Mouse (Mus musculus) MEL (cell line): ENCODE measurements at regions not wholly inside any gene's neighbourhood (a gene's known extent, or its start where the extent isn't known, plus 50 kb on each side); places are given as distances from the start of the nearest gene placed in this dataset.

Experiments used
- DNase-seq: peaks from one replicate; pipeline ENCODE4 v3.0.0; 2011; ENCODE audit warnings: low read depth, low spot score
- H3K27ac ChIP-seq: 2 replicates; pipeline ENCODE4 v1.5.1; 2012; ENCODE audit warnings: low read depth, mild to moderate bottlenecking, control low read depth, low read length, moderate library complexity; ENCODE audit not compliant: control insufficient read depth
- H3K27me3 ChIP-seq, 2 experiments: fragments of 150-350 bp in 1 of 2; sonication (generic) in 1 of 2; 2 replicates each; pipeline ENCODE4 v1.6.1; 2012; ENCODE audit warnings: low read length in 2 of 2, mild to moderate bottlenecking in 2 of 2, improper control_type of control experiment in 1 of 2, moderate library complexity in 1 of 2; ENCODE audit not compliant: insufficient read depth in 2 of 2, control insufficient read depth in 1 of 2
- H3K36me3 ChIP-seq, 2 experiments: 2 replicates each; pipeline ENCODE4 v1.6.1; 2012 to 2014; ENCODE audit warnings: low read length in 2 of 2, improper control_type of control experiment in 1 of 2, inconsistent platforms in 1 of 2, mild to moderate bottlenecking in 1 of 2; ENCODE audit not compliant: insufficient read depth in 2 of 2, control insufficient read depth in 1 of 2
- H3K4me1 ChIP-seq, 2 experiments: fragments of 150-350 bp in 1 of 2; sonication (generic) in 1 of 2; 2 replicates each; pipeline ENCODE4 v1.6.1; 2012; ENCODE audit warnings: low read length in 2 of 2, improper control_type of control experiment in 1 of 2, mild to moderate bottlenecking in 1 of 2; ENCODE audit not compliant: insufficient read depth in 2 of 2, control insufficient read depth in 1 of 2
- H3K4me3 ChIP-seq, 2 experiments: fragments of 150-350 bp in 1 of 2; sonication (generic) in 1 of 2; 2 replicates each; pipeline ENCODE4 v1.5.1; 2012; ENCODE audit warnings: low read depth in 2 of 2, low read length in 2 of 2, mild to moderate bottlenecking in 2 of 2, moderate library complexity in 2 of 2, control low read depth in 1 of 2, improper control_type of control experiment in 1 of 2; ENCODE audit not compliant: control insufficient read depth in 1 of 2, insufficient read depth in 1 of 2
- H3K79me2 ChIP-seq: 2 replicates; pipeline ENCODE4 v1.6.1; 2012; ENCODE audit warnings: mild to moderate bottlenecking, low read length, moderate library complexity; ENCODE audit not compliant: control insufficient read depth, poor library complexity, insufficient read depth
- H3K9ac ChIP-seq: 2 replicates; pipeline ENCODE4 v1.6.1; 2012; ENCODE audit warnings: low read depth, mild to moderate bottlenecking, control low read depth, low read length, moderate library complexity; ENCODE audit not compliant: control insufficient read depth, poor library complexity, severe bottlenecking
- H3K9me3 ChIP-seq: fragments of 150-350 bp; sonication (generic); replicated peaks from 2 replicates; pipeline ENCODE4 v1.6.1; 2012; ENCODE audit warnings: mild to moderate bottlenecking, low read length, improper control_type of control experiment, moderate library complexity; ENCODE audit not compliant: insufficient read depth
- CHD2 ChIP-seq: IDR thresholded peaks from 2 replicates; pipeline ENCODE4 v1.6.1; 2011; ENCODE audit warnings: low read length, improper control_type of control experiment
- CTCF ChIP-seq, 3 experiments: IDR thresholded peaks in 2 of 3; conservative IDR thresholded peaks in 1 of 3; 2 replicates each; pipeline ENCODE4 v1.5.1; 2011 to 2012; ENCODE audit warnings: low read length in 3 of 3, low read depth in 2 of 3, mild to moderate bottlenecking in 2 of 3, improper control_type of control experiment in 1 of 3, inconsistent platforms in 1 of 3, mixed read lengths in 1 of 3, moderate library complexity in 1 of 3; ENCODE audit not compliant: control insufficient read depth in 1 of 3, insufficient read depth in 1 of 3, poor library complexity in 1 of 3, severe bottlenecking in 1 of 3
- ELF1 ChIP-seq: IDR thresholded peaks from 2 replicates; pipeline ENCODE4 v1.6.1; 2014; ENCODE audit warnings: low read depth, mild to moderate bottlenecking, inconsistent platforms, low read length, improper control_type of control experiment, moderate library complexity
- GATA1 ChIP-seq: IDR thresholded peaks from 2 replicates; pipeline ENCODE4 v1.6.1; 2011; ENCODE audit warnings: low read depth, low read length, improper control_type of control experiment
- HCFC1 ChIP-seq: IDR thresholded peaks from 2 replicates; pipeline ENCODE4 v1.6.1; 2012; ENCODE audit warnings: low read depth, mild to moderate bottlenecking, inconsistent platforms, low read length, improper control_type of control experiment, moderate library complexity
- JUND ChIP-seq: IDR thresholded peaks from 2 replicates; pipeline ENCODE4 v1.6.1; 2011; ENCODE audit warnings: low read depth, mild to moderate bottlenecking, improper control_type of control experiment, low read length
- MAFK ChIP-seq: IDR thresholded peaks from 2 replicates; pipeline ENCODE4 v1.6.1; 2011; ENCODE audit warnings: low read depth, mild to moderate bottlenecking, low read length, improper control_type of control experiment, borderline replicate concordance
- MAZ ChIP-seq: IDR thresholded peaks from 2 replicates; pipeline ENCODE4 v1.6.1; 2012; ENCODE audit warnings: low read depth, mild to moderate bottlenecking, inconsistent platforms, low read length, improper control_type of control experiment
- MEF2A ChIP-seq: IDR thresholded peaks from 2 replicates; pipeline ENCODE4 v1.6.1; 2014; ENCODE audit warnings: low read depth, mild to moderate bottlenecking, inconsistent platforms, low read length, improper control_type of control experiment; ENCODE audit not compliant: poor library complexity, insufficient replicate concordance, severe bottlenecking; ENCODE audit errors: extremely low read depth
- MYC ChIP-seq: IDR thresholded peaks from 2 replicates; pipeline ENCODE4 v1.6.1; 2011; ENCODE audit warnings: low read depth, mild to moderate bottlenecking, low read length, improper control_type of control experiment, moderate library complexity
- NELFE ChIP-seq: IDR thresholded peaks from 2 replicates; pipeline ENCODE4 v1.6.1; 2011; ENCODE audit warnings: low read depth, low read length, improper control_type of control experiment
- NRF1 ChIP-seq: IDR thresholded peaks from 2 replicates; pipeline ENCODE4 v1.6.1; 2014; ENCODE audit warnings: low read depth, mild to moderate bottlenecking, inconsistent platforms, low read length, improper control_type of control experiment, moderate library complexity; ENCODE audit not compliant: poor library complexity, insufficient read depth, severe bottlenecking
- POLR2AphosphoS2 ChIP-seq: IDR thresholded peaks from 2 replicates; pipeline ENCODE4 v1.6.1; 2011; ENCODE audit warnings: low read length, improper control_type of control experiment
- RCOR1 ChIP-seq: IDR thresholded peaks from 2 replicates; pipeline ENCODE4 v1.6.1; 2012; ENCODE audit warnings: low read depth, mild to moderate bottlenecking, inconsistent platforms, low read length, improper control_type of control experiment
- TBP ChIP-seq: IDR thresholded peaks from 2 replicates; pipeline ENCODE4 v1.8.0; 2011; ENCODE audit warnings: low read depth, low read length, improper control_type of control experiment
- TCF12 ChIP-seq: IDR thresholded peaks from 2 replicates; pipeline ENCODE4 v1.6.1; 2014; ENCODE audit warnings: low read depth, mild to moderate bottlenecking, inconsistent platforms, low read length, improper control_type of control experiment, moderate library complexity
- UBTF ChIP-seq: IDR thresholded peaks from 2 replicates; pipeline ENCODE4 v1.6.1; 2012; ENCODE audit warnings: low read depth, mild to moderate bottlenecking, inconsistent platforms, low read length, improper control_type of control experiment, moderate library complexity, borderline replicate concordance; ENCODE audit not compliant: insufficient read depth
- USF2 ChIP-seq, 2 experiments: IDR thresholded peaks; 2 replicates each; pipeline ENCODE4 v1.6.1; 2011 to 2012; ENCODE audit warnings: improper control_type of control experiment in 2 of 2, low read length in 2 of 2, borderline replicate concordance in 1 of 2, inconsistent platforms in 1 of 2, low read depth in 1 of 2, mild to moderate bottlenecking in 1 of 2; ENCODE audit not compliant: insufficient read depth in 1 of 2
- ZC3H11A ChIP-seq: IDR thresholded peaks from 2 replicates; pipeline ENCODE4 v1.6.1; 2012; ENCODE audit warnings: low read depth, mild to moderate bottlenecking, inconsistent platforms, low read length, improper control_type of control experiment
- ZKSCAN1 ChIP-seq: IDR thresholded peaks from 2 replicates; pipeline ENCODE4 v1.6.1; 2012; ENCODE audit warnings: low read depth, mild to moderate bottlenecking, inconsistent platforms, low read length, improper control_type of control experiment, moderate library complexity
- ZNF384 ChIP-seq: IDR thresholded peaks from 2 replicates; pipeline ENCODE4 v1.6.1; 2012; ENCODE audit warnings: low read depth, mild to moderate bottlenecking, inconsistent platforms, low read length, improper control_type of control experiment

DNA sequence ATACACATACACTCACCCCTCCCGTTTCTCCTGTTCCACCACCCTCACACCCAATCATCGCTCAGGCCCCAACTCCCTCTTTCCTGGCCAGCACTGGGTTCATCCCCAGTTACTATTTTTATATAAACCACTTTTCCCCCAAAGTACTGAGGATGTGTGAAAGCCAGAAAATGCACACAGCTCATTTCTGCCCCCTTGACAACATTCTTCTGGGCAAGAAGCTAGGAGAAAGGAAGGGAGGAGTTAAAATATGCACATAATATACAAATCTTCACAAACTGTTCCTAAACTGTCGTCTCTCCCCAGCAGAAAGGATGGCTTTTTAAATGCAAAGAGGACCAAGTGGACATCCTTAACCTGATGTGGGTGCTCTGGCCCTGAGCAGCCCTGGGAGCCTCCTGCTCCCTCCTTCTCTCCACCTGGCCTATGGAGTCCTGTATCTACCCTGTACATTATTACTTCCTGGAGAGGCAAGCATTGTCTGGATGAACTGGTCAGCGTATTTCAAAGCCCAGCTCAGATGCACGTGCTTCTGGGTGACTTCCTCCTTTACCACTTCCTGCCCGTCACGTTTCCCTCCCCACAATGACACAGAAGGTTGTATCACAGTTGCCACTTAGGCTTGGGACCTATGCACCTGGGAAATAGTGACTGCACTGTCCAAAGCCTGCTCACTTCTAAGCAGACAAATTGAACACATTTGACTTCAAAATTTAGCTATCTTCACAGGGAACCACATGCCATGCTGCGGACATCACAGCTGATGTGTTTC is 227.8 kb downstream of the Rnf144a start:
- no peaks in the 10 kb centered on the region for H3K79me2 ChIP-seq
- H3K27me3 ChIP-seq, result no peaks in the 10 kb centered on the region
- no peak overlapping the region for H3K4me3 ChIP-seq
- no peaks in the 10 kb centered on the region for H3K9me3 ChIP-seq
- H3K27ac ChIP-seq, result no peak overlapping the region
- no peak for DNase-seq
- TF ChIP-seq ELF1, result no peak
- no peaks in the 10 kb centered on the region for H3K4me1 ChIP-seq
- no peak overlapping the region for H3K9ac ChIP-seq
- H3K36me3 ChIP-seq, result no peaks in the 10 kb centered on the region

- Histone ChIP-seq H3K4me1 (no peaks in the 10 kb centered on the region), H3K27ac (no peak overlapping the region), H3K79me2 (no peaks in the 10 kb centered on the region), H3K9ac (no peak overlapping the region), H3K27me3 (no peaks in the 10 kb centered on the region), H3K9me3 (no peaks in the 10 kb centered on the region), H3K4me3 (no peak overlapping the region), H3K36me3 (no peaks in the 10 kb centered on the region)
- TF ChIP-seq JUND (no peak), MYC (no peak), ZKSCAN1 (no peak), MEF2A (no peak), ZNF384 (no peak), CHD2 (no peak), MAFK (no peak), CTCF (IDR thresholded peaks at IDR 0.05 in 2 of 3, conservative IDR thresholded peaks at IDR 0.05 in 1 of 3; ENCODE audit: control insufficient read depth in 1 of 3, insufficient read depth in 1 of 3, low read depth in 2 of 3, low read length in 3 of 3, poor library complexity in 1 of 3, severe bottlenecking in 1 of 3) (no peak), ZC3H11A (no peak), NRF1 (no peak), GATA1 (no peak), POLR2AphosphoS2 (no peak), RCOR1 (no peak), TBP (no peak), UBTF (no peak), HCFC1 (no peak), MAZ (no peak), NELFE (no peak), USF2 (IDR thresholded peaks at IDR 0.05; ENCODE audit: borderline replicate concordance in 1 of 2, insufficient read depth in 1 of 2, low read depth in 1 of 2, low read length in 2 of 2) (no peak), TCF12 (no peak)
- no peak for DNase-seq
These were observed 230.2 kb downstream of the Rnf144a start for GRCm38 (mm10) chr12:26184701-26185460.
